Mouse (Mus musculus) olfactory bulb, adult 2 months (tissue): ENCODE data around the gene Timmdc1. TPM values are rescaled to one million over a fixed set of nuclear protein-coding genes. Genes with fewer than 3 reads are reported as not detected.
A peak's percentile ranks its signal among the peaks of the same experiment; 100 is the strongest.

ENCODE experiments used
- H3K27ac ChIP-seq: fragments of 200-500 bp; 2 replicates; pipeline ENCODE4 v1.5.1; 2012; ENCODE audit warnings: low read depth, low read length; ENCODE audit not compliant: insufficient read depth
- H3K4me1 ChIP-seq: fragments of 200-500 bp; 2 replicates; pipeline ENCODE4 v1.6.1; 2012; ENCODE audit warnings: low read length; ENCODE audit not compliant: control insufficient read depth, insufficient read depth
- H3K4me3 ChIP-seq: fragments of 200-500 bp; 2 replicates; pipeline ENCODE4 v1.5.1; 2012; ENCODE audit warnings: mild to moderate bottlenecking, low read depth, low read length, moderate library complexity; ENCODE audit not compliant: insufficient read depth
- CTCF ChIP-seq: fragments of 200-500 bp; IDR thresholded peaks from 2 replicates; pipeline ENCODE4 v1.5.1; 2012; ENCODE audit warnings: low read depth, mild to moderate bottlenecking, low read length, moderate library complexity; ENCODE audit not compliant: insufficient read depth
- POLR2A ChIP-seq: fragments of 200-500 bp; IDR thresholded peaks from 2 replicates; pipeline ENCODE4 v1.6.1; 2012; ENCODE audit warnings: mild to moderate bottlenecking, low read depth, low read length, moderate library complexity; ENCODE audit not compliant: insufficient read depth
- WGBS: fragments of 180-500 bp; shearing (Covaris S2); methylation state at CpG from one replicate; pipeline ENCODE4 v1.1.7; 2018; 5-methylcytosine and 5-hydroxymethylcytosine counted together
- polyA plus RNA-seq: library from polyadenylated mRNA; stranded (reverse); fragments of >200 nt; gene quantifications from 2 replicates; pipeline ENCODE4 v1.2.4, GENCODE M21; 2012; ENCODE audit warnings: low replicate concordance; ENCODE audit not compliant: missing spikeins, insufficient read depth, insufficient read length

Timmdc1 gene
- polyA plus RNA-seq, 1 experiment, result not detected

DNA sequence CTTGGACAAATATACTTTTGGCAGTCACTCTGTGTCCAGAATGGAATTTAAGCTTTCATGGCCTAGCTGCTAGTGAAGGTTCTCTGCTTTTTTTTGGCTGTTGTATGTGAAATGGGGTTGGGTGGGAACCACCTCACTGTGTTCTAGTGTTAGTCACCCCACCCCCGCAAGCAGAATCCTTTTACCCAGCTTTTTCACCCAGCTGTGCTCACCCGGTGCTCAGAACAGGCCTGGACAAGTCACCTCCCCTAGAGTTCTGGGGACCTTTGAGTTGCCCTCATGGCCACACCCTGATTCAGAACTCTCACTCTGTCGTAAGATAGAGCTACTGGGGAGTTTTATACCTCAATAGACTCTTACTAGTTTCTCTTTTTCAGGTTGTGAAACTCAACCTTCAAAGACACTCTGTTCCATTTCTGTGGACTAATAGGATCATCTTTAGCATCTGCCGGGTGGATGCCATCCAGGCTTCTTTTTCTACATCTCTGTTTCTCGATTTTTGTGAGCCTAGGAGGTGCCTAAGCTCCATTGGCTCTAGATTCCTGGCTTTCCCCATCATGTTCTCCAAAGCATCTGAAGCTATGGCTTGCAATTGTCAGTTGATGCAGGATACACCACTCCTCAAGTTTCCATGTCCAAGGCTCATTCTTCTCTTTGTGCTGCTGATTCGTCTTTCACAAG is 63.7 kb downstream of the Timmdc1 start:
- WGBS, result 75% methylated on average over 6 of the region's 6 CpGs
- TF ChIP-seq CTCF (no peak), POLR2A (no peak)
- Histone ChIP-seq H3K4me3 (no peak overlapping the region), H3K27ac (no peak overlapping the region), H3K4me1 (no peaks in the 10 kb centered on the region)

DNA sequence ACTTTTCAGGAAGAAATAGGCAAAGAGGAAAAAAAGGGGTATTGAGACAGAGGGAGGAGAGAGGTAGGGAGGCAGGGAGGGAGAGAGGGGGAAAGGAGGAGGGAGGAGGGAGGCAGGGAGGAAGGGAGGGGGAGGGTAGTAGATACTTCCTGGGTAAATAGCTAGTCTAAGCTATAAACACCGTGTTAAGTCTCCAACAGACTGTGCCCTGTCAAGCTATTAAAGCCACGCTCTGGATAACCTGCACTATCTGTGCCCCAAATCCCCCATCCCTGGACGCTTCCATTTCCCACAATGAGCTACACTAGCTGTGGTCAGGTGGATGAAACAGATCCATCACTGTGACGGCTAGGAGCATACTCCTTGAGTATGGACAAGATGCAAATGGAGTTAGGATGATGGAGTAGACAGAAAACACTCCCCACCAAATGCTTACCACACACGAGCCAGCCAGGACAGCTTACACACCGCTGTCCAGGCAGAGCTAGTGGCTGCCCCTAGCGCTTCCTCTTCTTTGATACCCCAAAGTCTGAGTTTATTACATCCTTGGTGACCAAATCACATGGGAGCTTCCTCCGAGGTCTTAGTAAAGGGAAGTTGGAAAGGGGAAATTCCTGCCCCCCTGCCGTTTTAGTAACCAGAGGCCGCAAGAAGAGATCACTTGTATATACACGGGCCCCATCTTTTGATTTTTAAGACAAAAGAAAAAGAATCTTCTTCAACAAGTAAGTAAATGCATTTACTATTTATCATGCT is 65.5 kb downstream of the Timmdc1 start:
- no peak overlapping the region for H3K4me3 ChIP-seq
- 67% methylated on average over 11 of the region's 11 CpGs for WGBS
- H3K4me1 ChIP-seq, result no peaks in the 10 kb centered on the region
- no peak for TF ChIP-seq POLR2A
- no peak for TF ChIP-seq CTCF
- H3K27ac ChIP-seq, result no peak overlapping the region

DNA sequence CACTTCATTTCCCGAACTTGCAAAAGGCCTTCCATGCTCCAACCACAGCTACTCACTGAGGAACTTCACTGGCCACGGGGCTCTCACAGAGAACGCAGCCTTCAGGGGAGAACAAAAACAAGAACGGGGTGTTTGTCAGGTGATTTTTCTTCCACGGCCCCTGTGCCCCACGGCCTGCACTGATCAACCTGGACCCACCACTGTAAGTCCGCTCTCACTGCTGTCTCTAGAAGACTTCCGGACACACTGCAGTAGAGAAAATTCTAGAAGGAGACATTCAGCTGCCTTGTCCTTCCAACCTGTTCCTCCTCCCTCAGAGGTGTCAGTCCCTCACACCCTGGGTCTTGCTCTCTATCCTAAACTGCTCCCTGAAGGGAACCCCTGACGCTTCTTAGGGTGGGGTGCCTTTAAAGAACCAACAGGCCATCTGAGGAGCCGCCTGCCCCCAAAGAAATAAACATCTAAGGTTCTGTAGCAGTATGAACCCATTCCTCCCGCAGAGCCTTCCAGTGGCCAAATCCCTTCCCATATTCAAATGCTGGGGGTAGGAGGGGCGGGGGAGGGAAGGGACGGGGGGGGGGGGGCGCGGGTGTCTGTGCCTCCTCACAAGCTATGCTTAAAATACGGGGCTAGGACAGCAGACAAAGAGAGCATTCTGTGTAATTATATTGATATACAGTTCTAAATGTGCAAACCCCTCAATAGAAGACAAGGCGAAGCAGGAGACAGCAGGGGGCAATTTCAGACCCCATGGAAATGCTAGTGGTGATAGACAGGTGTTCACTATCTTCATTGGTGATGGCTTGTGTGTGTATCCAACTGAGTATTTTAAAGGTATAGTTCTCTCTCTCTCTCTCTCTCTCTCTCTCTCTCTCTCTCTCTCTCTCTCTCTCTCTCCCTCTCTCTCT is 66.7 kb downstream of the Timmdc1 start, which contains the start of gene Cd80:
Gene Cd80 (plus strand): TSS at position 51 of the 908 bp plus-strand sequence.
- peaks cover 3% of the 10 kb centered on the region; the same call in 1 of the 2 replicates for H3K4me1 ChIP-seq
- 73% methylated on average over 17 of the region's 17 CpGs for WGBS
- H3K4me3 ChIP-seq, result no peak within 1 kb of the TSS
- H3K27ac ChIP-seq, result no peak within 1 kb of the TSS
- no peak for TF ChIP-seq POLR2A
- TF ChIP-seq CTCF, result no peak

- TF ChIP-seq CTCF (no peak), POLR2A (no peak)
- no peak overlapping the region for H3K4me3 ChIP-seq
- no peak overlapping the region for H3K27ac ChIP-seq
- peaks cover 9% of the 10 kb centered on the region; the same call in 1 of the 2 replicates for H3K4me1 ChIP-seq
- 73% methylated on average over 11 of the region's 11 CpGs for WGBS
These were observed 67.8 kb downstream of the Timmdc1 start for GRCm38 (mm10) chr16:38454533-38455254.

DNA sequence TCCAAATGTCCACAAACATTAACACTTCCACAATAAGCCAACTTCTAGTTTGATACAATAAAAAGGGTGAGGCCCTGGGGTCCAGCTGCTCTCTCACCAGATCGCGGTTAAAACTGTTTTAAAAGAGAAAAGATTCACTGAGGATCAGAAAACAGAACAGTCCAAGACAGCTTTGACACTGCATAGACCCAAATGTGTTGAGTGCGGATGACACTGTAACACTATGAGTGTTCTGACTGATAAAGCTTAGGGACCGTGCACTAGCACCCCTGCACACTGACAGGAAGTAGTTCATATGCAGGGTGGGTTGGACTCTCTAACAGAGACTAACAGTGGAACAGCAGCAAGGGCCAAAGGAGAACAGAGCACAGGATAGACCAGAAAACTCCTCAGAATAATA is 68.5 kb downstream of the Timmdc1 start:
- Histone ChIP-seq H3K27ac (no peak overlapping the region), H3K4me3 (no peak overlapping the region), H3K4me1 (peaks cover 9% of the 10 kb centered on the region; the same call in 1 of the 2 replicates)
- WGBS, result 93% methylated on average over 4 of the region's 4 CpGs
- TF ChIP-seq POLR2A (no peak), CTCF (no peak)

DNA sequence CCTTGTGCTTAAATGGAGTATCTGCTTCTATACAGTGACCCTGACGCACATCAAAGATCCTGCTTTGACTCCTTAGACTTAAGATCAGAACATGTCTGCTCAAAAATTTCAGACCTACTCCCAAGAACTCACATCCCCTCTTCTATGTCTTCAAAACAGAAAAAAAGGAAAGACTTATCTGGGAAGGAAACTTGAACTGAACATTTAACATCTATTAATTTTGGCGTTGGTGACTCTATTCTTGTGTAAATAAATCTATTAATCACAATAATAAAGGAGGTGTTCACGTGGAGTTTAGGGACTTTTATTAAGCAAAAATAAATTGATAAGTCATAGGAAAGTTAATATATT is 69.3 kb downstream of the Timmdc1 start:
- peaks cover 12% of the 10 kb centered on the region; the same call in 1 of the 2 replicates for H3K4me1 ChIP-seq
- peak overlapping the region; percentile 92 for H3K27ac ChIP-seq
- peak overlapping the region; percentile 91 for H3K4me3 ChIP-seq
- 12% methylated on average over 3 of the region's 3 CpGs for WGBS
- TF ChIP-seq CTCF (no peak), POLR2A (no peak)

DNA sequence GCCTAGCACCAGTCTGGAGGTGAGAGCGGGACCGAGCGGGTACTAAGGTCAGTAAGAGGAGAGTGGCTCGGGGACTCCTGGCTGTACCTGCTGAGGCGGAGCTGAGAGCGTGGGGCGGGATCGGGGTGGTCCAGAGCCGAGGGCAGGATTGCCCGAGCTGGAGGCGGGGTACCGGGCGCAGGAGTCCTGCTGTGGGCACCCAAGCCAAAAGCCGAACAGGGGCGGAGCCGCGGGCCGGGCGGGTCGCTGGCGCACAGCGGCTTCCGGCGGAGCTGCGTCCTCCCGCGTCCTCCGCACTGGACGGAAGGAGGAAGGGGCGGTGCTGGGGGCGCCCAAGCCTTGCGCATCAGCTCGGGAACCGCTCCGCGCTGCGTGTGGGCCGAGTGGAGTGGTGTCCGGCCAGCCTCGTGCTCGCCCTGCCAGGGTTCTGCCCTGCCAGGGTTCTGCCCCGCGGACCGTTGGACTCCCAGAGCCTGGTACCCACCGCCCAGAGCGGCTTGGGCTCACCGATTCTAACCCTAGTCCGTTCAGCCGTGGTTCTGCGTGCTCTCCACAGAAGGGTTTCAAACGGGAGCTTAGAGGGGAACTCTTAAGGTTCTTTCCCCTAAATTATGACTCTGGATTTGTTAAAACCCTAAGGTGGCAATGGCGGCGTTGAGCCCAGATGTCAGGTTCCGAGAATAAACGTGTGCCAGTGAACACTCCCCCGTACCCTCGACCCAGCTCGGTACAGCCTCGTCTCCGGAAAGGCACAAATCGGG is 69.8 kb downstream of the Timmdc1 start, which contains the start of gene Adprh:
Gene Adprh (minus strand): TSS at position 262 of the 761 bp plus-strand sequence.
- WGBS, result under 1% methylated on average over 47 of the region's 61 CpGs
- Histone ChIP-seq H3K4me3 (peak within 1 kb of the TSS; percentile 91), H3K27ac (peak within 1 kb of the TSS; percentile 92), H3K4me1 (peaks cover 12% of the 10 kb centered on the region; the same call in 1 of the 2 replicates)
- peak; percentile 95 for TF ChIP-seq POLR2A
- TF ChIP-seq CTCF, result no peak

DNA sequence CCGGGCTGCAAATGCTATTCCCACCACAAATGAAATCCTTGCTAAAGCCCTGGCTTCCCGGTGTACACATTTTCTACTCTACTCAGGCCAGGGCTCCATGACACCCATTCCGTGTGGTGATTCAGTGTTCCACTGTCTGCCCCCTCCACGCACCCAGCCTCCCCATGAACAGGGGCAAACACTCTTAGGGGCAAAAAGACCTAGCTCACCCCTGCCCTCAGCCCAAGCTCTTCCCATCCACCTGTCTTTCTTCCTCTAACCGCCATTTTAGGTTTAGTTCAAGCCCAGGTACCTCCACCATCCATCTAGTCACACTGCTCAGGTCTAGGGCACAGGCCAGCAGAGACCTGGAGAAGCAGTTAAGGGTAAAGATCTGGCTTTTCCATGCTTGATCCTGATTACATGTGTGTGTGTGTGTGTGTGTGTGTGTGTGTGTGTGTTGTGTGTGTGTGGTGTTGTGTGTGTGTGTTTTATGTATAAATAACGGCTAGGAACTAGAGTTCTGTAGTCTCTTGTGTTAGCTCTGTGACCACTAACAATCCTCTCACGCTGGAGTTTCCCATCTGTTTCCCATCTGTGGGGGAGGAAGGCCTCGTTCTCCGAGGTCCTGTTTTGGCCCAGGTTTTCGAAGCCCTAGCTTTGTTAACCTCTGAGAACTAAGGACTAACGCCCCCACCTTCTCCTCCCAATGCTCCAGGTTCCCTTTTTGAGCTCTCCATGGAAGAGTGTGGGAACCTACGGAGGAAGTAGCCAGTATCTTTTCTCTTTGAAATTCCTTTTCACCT is 70.8 kb downstream of the Timmdc1 start:
- Histone ChIP-seq H3K4me1 (peaks cover 12% of the 10 kb centered on the region; the same call in 1 of the 2 replicates), H3K27ac (no peak overlapping the region), H3K4me3 (peak overlapping the region; percentile 91)
- TF ChIP-seq CTCF (no peak), POLR2A (no peak)
- WGBS, result 41% methylated on average over 12 of the region's 12 CpGs
